Mouse (Mus musculus): Measurements from ENCODE around the gene Plekho1.

Plekho1 gene

DNA sequence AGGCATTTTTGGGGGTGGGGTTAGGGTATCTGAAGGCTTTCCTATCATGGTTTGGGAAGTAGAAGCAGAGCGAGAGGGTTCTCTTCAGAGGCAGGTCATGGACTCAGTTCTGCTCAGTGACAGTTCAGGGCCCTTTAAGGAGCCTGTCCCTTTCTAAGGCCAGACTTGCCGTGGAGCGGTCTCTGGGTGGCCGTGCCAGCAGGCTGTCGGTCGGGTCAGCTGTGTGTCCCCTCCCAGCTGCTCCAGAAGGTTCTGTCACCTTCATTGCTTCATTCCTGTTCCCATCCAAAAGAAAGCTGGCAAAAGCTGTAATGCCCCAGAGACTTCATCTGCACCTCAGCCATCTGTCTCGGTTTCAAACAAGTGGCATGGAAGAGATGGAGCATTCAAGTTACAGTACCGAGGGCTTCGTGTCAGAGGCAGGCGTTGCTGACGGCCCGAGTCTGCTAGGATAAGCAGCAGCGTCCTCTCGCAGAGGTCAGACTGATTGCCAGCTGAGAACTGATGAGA lies 50.0 kb downstream of the Plekho1 start:
- no peak for DNase-seq

DNA sequence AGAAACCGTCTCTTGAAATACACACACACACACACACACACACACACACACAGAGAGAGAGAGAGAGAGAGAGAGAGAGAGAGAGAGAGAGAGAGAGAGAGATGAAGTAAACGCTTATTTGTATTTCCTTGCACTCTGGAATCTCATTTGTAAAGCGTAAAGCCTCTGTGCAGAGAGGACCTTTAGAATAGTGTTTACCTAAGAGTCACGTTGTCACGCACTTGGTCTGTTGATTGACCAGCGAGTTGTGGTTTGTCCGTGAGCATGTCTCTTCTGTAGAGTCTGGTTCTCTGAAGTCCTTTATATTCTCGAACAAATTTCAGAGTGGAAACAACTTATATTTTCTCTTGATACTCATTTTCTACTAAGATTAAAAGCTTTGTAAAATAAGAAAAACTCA lies 51.1 kb downstream of the Plekho1 start:
- DNase-seq = no peak

DNA sequence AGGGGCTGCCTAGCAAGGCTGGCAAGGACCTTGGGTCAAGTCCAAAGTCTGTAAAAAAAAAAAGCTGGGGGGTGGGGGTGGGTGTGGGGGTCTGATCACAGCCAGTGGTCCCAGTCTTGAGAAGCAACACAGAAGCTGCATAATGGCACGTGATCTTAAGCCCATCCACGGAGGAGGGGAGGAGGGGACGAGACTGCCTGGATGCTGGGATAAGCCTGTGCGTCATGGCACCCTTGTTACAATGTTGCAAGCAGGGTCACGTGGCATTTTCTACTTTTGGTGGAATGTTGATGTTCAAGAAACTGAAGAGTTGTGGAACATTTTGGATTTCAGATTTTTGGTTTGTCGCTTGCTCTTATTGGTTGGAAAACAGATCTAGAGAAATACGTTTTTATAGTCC lies 52.6 kb downstream of the Plekho1 start:
- DNase-seq = no peak

DNA sequence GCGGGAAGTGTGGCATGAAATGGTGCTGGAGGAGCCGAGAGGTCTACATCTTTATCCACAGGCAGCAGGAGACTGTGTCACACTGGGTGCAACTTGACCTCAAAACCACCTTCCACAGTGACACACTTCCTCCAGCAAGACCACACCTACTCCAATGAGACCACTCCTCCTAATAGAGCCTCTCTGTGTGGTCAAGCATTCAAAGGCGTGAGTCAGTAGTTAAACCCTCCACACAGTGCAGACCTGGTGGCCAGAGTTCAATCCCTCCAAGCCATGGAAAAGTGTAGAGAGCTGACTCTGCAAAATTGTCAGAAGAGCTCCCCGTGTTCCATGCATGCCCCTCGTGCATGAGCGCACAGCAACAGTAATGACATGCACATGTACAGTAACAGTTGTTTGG lies 53.1 kb downstream of the Plekho1 start:
- no peak for DNase-seq

DNA sequence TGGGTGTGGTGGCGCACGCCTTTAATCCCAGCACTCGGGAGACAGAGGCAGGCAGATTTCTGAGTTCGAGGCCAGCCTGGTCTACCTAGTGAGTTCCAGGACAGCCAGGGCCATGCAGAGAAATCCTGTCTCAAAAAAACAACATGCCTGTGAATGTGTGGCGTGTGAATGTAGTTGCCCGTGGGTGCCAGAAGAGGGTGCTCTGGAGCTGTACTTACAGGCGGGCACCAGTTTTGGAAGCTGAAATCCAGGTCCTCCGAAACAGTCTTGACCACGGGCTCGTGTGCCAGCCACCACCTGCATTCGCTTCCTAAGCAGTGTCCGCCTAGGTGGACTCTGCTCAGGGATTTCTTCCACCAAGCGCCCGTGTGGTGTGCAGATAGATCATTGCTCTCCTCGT lies 57.0 kb downstream of the Plekho1 start:
- no peak for DNase-seq
